Mouse (Mus musculus) heart, embryonic 16.5 days (tissue): Measurements from ENCODE around the gene Sp3. TPM values are rescaled to one million over a fixed set of nuclear protein-coding genes. Genes with fewer than 3 reads are reported as not detected.
A peak's percentile ranks its signal among the peaks of the same experiment; 100 is the strongest.

ENCODE experiments used
- ATAC-seq: fragments of 200-750 bp; cut with Nextera tagmentation; replicated peaks from 2 replicates; pipeline ENCODE4 v1.8.0; 2017; ENCODE audit warnings: moderate number of reproducible peaks; ENCODE audit not compliant: insufficient read depth, low FRiP score; ENCODE audit errors: extremely low read depth
- H3K27ac ChIP-seq: fragments of 300-500 bp; sonication (generic); 2 replicates; pipeline ENCODE4 v1.5.1; 2014; ENCODE audit warnings: mild to moderate bottlenecking, low read length, control low read depth, moderate library complexity
- H3K27me3 ChIP-seq: fragments of 300-500 bp; sonication (generic); 2 replicates; pipeline ENCODE4 v1.6.1; 2014; ENCODE audit warnings: low read length, mixed read lengths; ENCODE audit not compliant: control insufficient read depth, insufficient read depth
- H3K36me3 ChIP-seq: fragments of 300-500 bp; sonication (generic); 2 replicates; pipeline ENCODE4 v1.6.1; 2014; ENCODE audit not compliant: control insufficient read depth, insufficient read depth
- H3K4me1 ChIP-seq: fragments of 300-500 bp; sonication (generic); 2 replicates; pipeline ENCODE4 v1.6.1; 2014; ENCODE audit warnings: low read length, mixed read lengths; ENCODE audit not compliant: control insufficient read depth, insufficient read depth
- H3K4me2 ChIP-seq: fragments of 300-500 bp; sonication (generic); 2 replicates; pipeline ENCODE4 v1.6.1; 2014; ENCODE audit warnings: low read depth, mild to moderate bottlenecking, control low read depth, low read length
- H3K4me3 ChIP-seq: fragments of 300-500 bp; sonication (generic); 2 replicates; pipeline ENCODE4 v1.5.1; 2014; ENCODE audit warnings: mild to moderate bottlenecking, control low read depth, low read length
- H3K9ac ChIP-seq: fragments of 300-500 bp; sonication (generic); 2 replicates; pipeline ENCODE4 v1.6.1; 2014; ENCODE audit warnings: low read length, control low read depth
- H3K9me3 ChIP-seq: fragments of 300-500 bp; sonication (generic); replicated peaks from 2 replicates; pipeline ENCODE4 v1.6.1; 2016; ENCODE audit warnings: low read length; ENCODE audit not compliant: control insufficient read depth
- WGBS: fragments of 180-500 bp; shearing (Covaris S2); extraction: QIAGEN DNeasy Blood & Tissue Kit; methylation state at CpG from one replicate; pipeline ENCODE4 v1.1.7; 2014; 5-methylcytosine and 5-hydroxymethylcytosine counted together
- polyA plus RNA-seq: library from polyadenylated mRNA; unstranded; fragments of >200 nt; fragmentation: Nextera tagmentation; extraction: Ambion mirVana; gene quantifications from 2 replicates; pipeline ENCODE4 v1.2.1, GENCODE M21; 2015

The Sp3 gene
- polyA plus RNA-seq, 1 experiment from 2014 or later, result 37.5 TPM

DNA sequence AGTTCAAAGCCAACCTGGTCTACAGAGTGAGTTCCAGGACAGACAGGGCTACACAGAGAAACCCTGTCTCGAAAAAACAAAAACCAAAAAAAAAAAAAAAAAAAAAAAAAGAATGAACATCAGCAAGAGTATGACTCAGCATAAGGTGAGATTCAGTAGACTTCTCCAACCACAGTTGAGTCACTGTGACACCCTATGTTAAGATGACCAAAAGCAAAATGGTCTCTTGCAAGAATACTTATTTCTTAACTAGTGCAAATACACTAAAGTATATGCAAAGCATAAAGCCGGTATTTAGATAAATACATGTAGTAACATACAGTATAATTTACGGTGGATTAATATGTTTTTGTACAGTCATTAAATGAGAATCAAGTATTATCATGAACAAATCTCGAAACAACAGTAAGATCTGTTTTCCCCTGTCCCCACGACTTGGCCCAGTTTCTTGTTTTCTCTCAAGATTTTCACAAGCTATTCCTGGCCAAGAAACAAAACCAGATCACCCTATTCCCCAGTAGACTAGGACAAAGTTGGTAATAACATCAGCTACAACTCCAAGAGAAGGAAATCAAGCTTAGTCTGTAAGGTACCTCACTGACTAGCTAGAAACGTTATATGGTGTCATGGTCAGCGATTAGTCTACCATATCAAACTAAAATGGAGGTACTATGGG lies 2.0 kb upstream of the Sp3 start:
- H3K36me3 ChIP-seq, result no peaks in the 10 kb centered on the region
- 0 out of 2 replicates have a peak, but pooled peaks cover 2% of the 10 kb centered on the region for H3K9me3 ChIP-seq
- no peaks in the 10 kb centered on the region for H3K27me3 ChIP-seq
- no peak overlapping the region for H3K9ac ChIP-seq
- H3K4me1 ChIP-seq, result peaks cover 4% of the 10 kb centered on the region
- H3K27ac ChIP-seq, result no peak overlapping the region
- whole genome bisulfite sequencing, result 86% methylated on average over 7 of the region's 7 CpGs
- H3K4me3 ChIP-seq, result no peak overlapping the region
- no peak for ATAC-seq
- H3K4me2 ChIP-seq, result no peak overlapping the region

DNA sequence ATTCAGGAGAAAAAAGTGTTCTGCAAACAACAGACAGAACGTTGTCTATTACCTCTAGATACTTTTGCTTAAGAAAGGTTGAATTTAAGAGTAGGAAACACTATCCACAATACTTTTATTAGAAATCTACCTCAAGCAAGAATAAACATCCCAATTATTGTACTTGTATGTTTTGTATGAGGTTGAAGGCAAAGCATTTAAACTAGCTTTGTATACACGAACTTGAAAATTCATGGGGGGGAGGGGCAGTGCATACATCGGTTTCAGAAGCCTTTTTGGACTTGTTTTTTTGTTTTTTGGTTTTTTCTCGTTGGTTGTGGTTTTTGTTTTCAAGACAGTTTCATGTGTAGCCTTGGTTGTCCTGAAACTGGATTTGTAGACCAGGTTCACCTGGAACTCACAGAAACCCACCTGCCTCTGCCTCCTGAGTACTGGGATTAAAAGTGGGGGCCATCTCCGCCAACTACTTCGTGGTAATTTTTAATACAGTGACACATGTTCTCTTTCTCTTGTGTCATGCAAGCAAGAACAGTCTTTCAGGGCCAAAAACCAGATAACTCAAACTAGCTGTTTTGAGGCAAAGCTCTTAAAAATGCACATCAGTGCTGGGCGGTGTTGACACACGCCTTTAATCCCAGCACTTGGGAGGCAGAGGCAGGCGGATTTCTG lies 1.3 kb upstream of the Sp3 start:
- Histone ChIP-seq H3K4me2 (peak overlapping the region; percentile 68), H3K9me3 (0 out of 2 replicates have a peak, but pooled peaks cover 2% of the 10 kb centered on the region), H3K9ac (peak overlapping the region; percentile 99), H3K36me3 (no peaks in the 10 kb centered on the region), H3K4me3 (no peak overlapping the region; the same call in 1 of the 2 replicates), H3K27me3 (no peaks in the 10 kb centered on the region), H3K27ac (peak overlapping the region; percentile 100), H3K4me1 (peaks cover 7% of the 10 kb centered on the region)
- 79% methylated on average over 9 of the region's 9 CpGs for WGBS
- no peak for ATAC-seq

DNA sequence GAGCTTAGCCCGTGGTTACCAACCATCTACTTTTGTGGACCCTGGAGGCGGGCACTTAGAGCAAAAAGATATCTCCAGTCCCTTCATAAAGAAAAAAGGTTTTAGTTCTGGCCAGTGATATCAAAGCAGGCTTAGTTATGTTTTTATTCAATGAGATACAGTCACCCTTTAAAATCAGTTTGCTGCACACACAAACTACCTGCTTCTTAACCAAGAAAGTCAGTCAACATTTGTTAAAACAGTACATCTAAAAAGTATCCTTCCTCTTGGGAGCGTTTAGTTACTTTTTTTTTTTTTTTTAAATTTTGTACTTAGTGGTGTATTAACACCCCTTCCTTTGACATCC lies 802 bp upstream of the Sp3 start:
- no peak for ATAC-seq
- WGBS, result 8% methylated on average over 3 of the region's 3 CpGs
- H3K4me3 ChIP-seq, result peak overlapping the region; percentile 87
- H3K9me3 ChIP-seq, result 0 out of 2 replicates have a peak, but pooled peaks cover 2% of the 10 kb centered on the region
- peak overlapping the region; percentile 99 for H3K9ac ChIP-seq
- H3K27me3 ChIP-seq, result no peaks in the 10 kb centered on the region
- H3K36me3 ChIP-seq, result no peaks in the 10 kb centered on the region
- H3K4me2 ChIP-seq, result peak overlapping the region; percentile 68
- H3K4me1 ChIP-seq, result peaks cover 11% of the 10 kb centered on the region
- H3K27ac ChIP-seq, result peak overlapping the region; percentile 100

DNA sequence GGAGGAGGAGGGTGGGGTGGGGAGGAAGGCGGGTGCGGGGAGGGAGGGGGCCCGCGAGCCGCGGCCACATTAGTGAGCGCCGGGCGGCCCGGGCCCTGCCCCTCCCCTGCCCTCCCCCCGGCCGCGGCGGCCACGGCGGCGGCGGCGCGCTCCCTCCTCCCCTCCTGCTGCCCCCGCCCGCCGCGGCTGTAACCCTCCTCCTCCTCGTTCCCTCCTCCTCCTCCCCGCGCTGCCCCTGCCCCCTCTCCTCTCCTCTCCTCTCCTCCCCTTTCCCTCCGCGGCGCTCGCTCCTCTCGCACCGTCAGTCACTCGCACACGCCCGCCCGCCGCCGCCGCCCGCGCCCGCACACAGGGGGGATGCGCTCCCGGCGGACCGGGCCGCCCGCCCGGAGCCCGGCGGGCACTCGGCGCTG lies 581 bp downstream of the Sp3 start:
- no peaks in the 10 kb centered on the region for H3K27me3 ChIP-seq
- WGBS, result 0% methylated on average over 20 of the region's 54 CpGs
- H3K36me3 ChIP-seq, result 0 out of 2 replicates have a peak, but pooled peaks cover 3% of the 10 kb centered on the region
- H3K4me3 ChIP-seq, result peak overlapping the region; percentile 87
- peaks cover 17% of the 10 kb centered on the region for H3K4me1 ChIP-seq
- H3K27ac ChIP-seq, result peak overlapping the region; percentile 100
- 0 out of 2 replicates have a peak, but pooled peaks cover 2% of the 10 kb centered on the region for H3K9me3 ChIP-seq
- peak overlapping the region; percentile 99 for H3K9ac ChIP-seq
- peak overlapping the region; percentile 43 for H3K4me2 ChIP-seq
- peak; percentile 76 for ATAC-seq

DNA sequence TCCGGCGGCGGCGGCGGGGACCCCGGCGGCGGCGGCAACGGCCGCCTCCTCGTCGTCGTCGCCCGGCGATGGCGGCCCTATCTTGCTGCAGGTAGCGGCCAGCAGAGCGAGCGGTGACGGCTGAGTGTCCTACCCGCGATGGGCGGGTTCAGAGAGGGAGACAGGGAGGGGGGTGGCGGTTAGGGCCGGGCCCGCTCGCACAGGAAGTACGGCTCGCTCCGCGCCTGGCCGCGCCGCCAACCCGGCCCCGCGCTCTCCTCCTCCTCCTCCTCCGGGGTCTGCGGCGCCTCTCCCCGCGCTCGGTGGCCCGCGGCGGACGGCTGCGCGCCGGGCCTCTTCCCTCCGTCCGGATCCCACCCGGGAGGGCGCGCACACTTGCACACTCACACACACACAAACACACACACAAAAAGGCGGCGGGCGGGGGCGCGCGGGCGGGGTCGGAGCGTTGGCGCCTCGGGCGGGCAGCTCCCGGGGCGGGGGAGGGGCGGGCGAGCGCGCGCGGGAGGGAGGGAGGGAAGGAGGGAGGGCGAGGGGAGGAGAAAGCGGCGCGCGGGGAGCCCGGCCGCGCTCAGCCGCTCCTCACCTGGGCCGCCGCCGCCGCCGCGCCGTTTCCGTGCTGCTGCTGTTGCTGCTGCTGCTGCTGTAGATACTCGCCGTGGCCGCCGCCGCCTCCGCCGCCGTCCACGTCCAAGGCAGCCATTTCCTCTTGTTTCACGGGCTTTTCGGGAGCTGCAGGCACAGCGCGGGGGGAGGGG lies 1.2 kb downstream of the Sp3 start:
- Histone ChIP-seq H3K27me3 (no peaks in the 10 kb centered on the region), H3K36me3 (0 out of 2 replicates have a peak, but pooled peaks cover 3% of the 10 kb centered on the region), H3K9me3 (0 out of 2 replicates have a peak, but pooled peaks cover 2% of the 10 kb centered on the region), H3K4me3 (peak overlapping the region; percentile 87), H3K27ac (peak overlapping the region; percentile 100), H3K9ac (peak overlapping the region; percentile 99), H3K4me2 (peak overlapping the region; percentile 82), H3K4me1 (peaks cover 17% of the 10 kb centered on the region)
- 0% methylated on average over 45 of the region's 107 CpGs for WGBS
- peak; percentile 80 for ATAC-seq

DNA sequence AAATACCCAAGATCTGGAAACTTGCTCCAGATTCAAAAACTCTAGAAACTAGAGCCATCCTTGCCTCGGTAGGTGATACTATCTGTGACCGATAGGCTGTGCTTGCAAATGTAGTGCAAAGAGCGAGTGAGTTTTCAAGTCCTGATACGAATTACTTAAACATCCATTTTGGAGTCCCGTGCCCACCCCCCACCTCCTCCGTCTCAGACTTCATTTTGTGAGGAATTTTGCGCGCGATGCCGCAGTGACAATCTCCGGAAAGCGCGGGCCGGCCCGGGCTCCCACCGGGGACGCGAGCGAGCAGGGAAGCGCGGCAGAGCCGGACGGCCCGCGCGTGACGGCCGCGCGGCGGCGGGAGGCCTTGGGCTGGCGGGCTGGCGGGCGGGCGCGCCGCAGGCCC lies 1.8 kb downstream of the Sp3 start:
- peak overlapping the region; percentile 82 for H3K4me2 ChIP-seq
- peaks cover 17% of the 10 kb centered on the region for H3K4me1 ChIP-seq
- H3K4me3 ChIP-seq, result peak overlapping the region; percentile 87
- no peaks in the 10 kb centered on the region for H3K27me3 ChIP-seq
- no peaks in the 10 kb centered on the region for H3K9me3 ChIP-seq
- under 1% methylated on average over 36 of the region's 38 CpGs for WGBS
- H3K9ac ChIP-seq, result peak overlapping the region; percentile 99
- H3K36me3 ChIP-seq, result 0 out of 2 replicates have a peak, but pooled peaks cover 3% of the 10 kb centered on the region
- peak overlapping the region; percentile 100 for H3K27ac ChIP-seq
- ATAC-seq, result no peak

DNA sequence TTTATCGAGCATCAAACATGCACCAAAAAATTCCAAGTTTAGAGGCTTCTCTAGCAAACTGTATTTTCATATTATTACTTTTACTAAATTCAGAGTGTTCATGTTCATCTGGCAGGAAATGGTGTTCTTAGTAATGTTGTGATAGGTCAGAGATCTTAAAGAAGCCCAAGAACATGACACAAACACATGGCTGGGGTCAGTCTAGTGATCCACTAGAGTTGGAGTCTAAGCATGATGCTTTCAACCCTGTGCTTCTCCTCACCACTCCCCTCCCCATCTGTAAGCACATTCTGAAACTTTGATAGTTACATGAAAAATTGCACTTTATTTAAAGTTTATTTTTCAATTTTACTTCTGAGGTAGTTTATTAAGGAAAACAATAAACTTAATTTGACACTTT lies 3.0 kb downstream of the Sp3 start:
- WGBS, result 48% methylated on average over 1 of the region's 1 CpGs
- peak overlapping the region; percentile 61 for H3K4me2 ChIP-seq
- peak overlapping the region; percentile 30; the same call in 1 of the 2 replicates for H3K9ac ChIP-seq
- H3K4me3 ChIP-seq, result peak overlapping the region; percentile 38
- H3K4me1 ChIP-seq, result peaks cover 17% of the 10 kb centered on the region
- H3K27ac ChIP-seq, result no peak overlapping the region
- H3K27me3 ChIP-seq, result no peaks in the 10 kb centered on the region
- no peaks in the 10 kb centered on the region for H3K9me3 ChIP-seq
- no peak for ATAC-seq
- H3K36me3 ChIP-seq, result 0 out of 2 replicates have a peak, but pooled peaks cover 3% of the 10 kb centered on the region

DNA sequence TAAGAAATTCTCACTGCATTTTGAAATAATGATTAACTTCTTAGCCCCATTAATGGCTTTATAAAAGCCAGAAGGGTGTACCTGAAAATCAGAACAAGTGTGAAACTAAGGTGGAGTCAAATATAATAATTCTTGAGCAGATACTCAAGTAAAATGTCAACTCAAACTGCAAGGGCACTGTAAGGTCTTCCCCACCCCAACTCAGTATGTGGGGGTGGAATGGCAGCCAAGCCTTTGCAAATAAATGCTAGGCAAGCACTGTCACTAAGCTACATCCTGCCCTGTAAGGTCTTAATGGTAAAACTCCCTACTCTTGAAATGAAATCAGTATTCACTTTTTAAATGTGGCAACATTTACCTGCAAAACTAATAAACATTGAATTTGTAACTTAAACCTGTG lies 4.2 kb downstream of the Sp3 start:
- Histone ChIP-seq H3K4me1 (peaks cover 14% of the 10 kb centered on the region), H3K9me3 (no peaks in the 10 kb centered on the region), H3K4me2 (peak overlapping the region; percentile 10; the same call in 1 of the 2 replicates), H3K27ac (no peak overlapping the region), H3K36me3 (peaks cover 3% of the 10 kb centered on the region; the same call in 1 of the 2 replicates), H3K9ac (no peak overlapping the region), H3K4me3 (no peak overlapping the region), H3K27me3 (no peaks in the 10 kb centered on the region)
- ATAC-seq, result no peak
